Mouse (Mus musculus) lung, adult 2 months (tissue): ENCODE measurements around the gene Arhgap32.

Experiments used
- CTCF ChIP-seq: fragments of 200-500 bp; IDR thresholded peaks from 2 replicates; pipeline ENCODE4 v1.5.1; 2011; ENCODE audit warnings: mild to moderate bottlenecking, low read length, control low read depth; ENCODE audit not compliant: insufficient read depth
- POLR2A ChIP-seq: fragments of 200-500 bp; IDR thresholded peaks from 2 replicates; pipeline ENCODE4 v1.6.1; 2011; ENCODE audit warnings: low read depth, mild to moderate bottlenecking, control low read depth, low read length, borderline replicate concordance; ENCODE audit errors: extremely low read depth

GRCm38 (mm10) chr9:32241637-32242199, 125.8 kb downstream of the Arhgap32 start:
- no peak for TF ChIP-seq POLR2A
- TF ChIP-seq CTCF = no peak
